Mouse (Mus musculus): ENCODE measurements around the gene Olfr1475.
"Not testable (repeated sequence)": the region's sequence is repeated elsewhere in the genome, so short reads cannot be mapped to it uniquely, and the experiment has no call there.

Gene Olfr1475

DNA sequence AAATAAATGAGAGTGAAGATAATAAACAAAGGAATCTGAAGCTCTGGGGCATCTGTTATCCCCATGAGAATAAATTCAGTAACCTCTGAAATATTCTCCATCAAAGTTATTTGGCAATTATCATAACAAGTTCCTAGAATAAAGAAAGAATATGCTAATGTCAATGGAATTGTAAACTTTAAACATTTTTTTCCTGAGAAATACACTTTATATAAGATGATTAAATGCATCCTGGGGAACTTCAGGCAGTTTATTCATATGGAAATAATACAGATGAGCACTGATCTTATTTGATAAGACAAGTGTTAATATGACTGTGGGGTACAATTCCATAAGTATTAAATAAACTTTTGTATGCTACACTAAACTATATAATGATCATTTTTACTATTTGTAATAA, at the start of gene Olfr1475:
Gene Olfr1475, minus strand, starts transcription at position 101 of the 400 bp plus-strand sequence.
- TF ChIP-seq CTCF (conservative IDR thresholded peaks at IDR 0.05; ENCODE audit: low read length) = no peak
- TF ChIP-seq POU5F1 (IDR thresholded peaks at IDR 0.05; ENCODE audit: borderline replicate concordance, low read length) = no peak
- TF ChIP-seq NANOG (IDR thresholded peaks at IDR 0.05; ENCODE audit: borderline replicate concordance, low read length) = no peak
- Histone ChIP-seq H3K27me3 (ENCODE audit: insufficient read depth, low read length) (no peaks in the 10 kb centered on the region), H3K36me3 (ENCODE audit: insufficient read depth, low read length) (no peaks in the 10 kb centered on the region), H3K9me3 (ENCODE audit: low read length) (no peaks in the 10 kb centered on the region), H3K4me1 (replicated peaks; ENCODE audit: low read depth, low read length) (no peaks in the 10 kb centered on the region), H3K4me3 (replicated peaks; ENCODE audit: low read length) (no peak within 1 kb of the TSS)

DNA sequence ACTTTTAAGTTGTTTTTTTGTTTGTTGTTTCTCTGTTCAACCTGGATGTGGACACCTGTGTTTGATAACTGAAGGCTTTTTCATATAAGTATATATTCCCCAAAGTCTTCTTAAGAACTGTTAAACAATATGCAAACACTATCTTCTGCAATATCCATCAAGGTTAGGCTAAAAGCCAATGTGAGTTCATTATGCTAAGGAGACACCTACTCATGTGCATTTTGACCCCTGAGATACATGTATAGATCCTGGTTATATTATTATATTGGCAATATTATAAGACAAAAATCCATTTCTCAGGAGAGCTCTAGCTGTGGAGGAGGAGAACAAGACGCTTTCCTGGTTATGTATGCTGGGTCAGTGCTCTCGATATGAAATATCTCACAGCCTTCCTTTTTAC, 47.6 kb upstream of the Olfr1475 start, which contains the start of gene Olfr1480:
Gene Olfr1480, plus strand, starts transcription at position 301 of the 400 bp plus-strand sequence.
- Histone ChIP-seq H3K27me3 (ENCODE audit: insufficient read depth, low read length) (no peaks in the 10 kb centered on the region), H3K4me1 (replicated peaks; ENCODE audit: low read depth, low read length) (no peaks in the 10 kb centered on the region), H3K9me3 (ENCODE audit: low read length) (no peaks in the 10 kb centered on the region), H3K4me3 (replicated peaks; ENCODE audit: low read length) (no peak within 1 kb of the TSS), H3K36me3 (ENCODE audit: insufficient read depth, low read length) (no peaks in the 10 kb centered on the region)
- no peak for TF ChIP-seq CTCF (conservative IDR thresholded peaks at IDR 0.05; ENCODE audit: low read length)
- TF ChIP-seq NANOG (IDR thresholded peaks at IDR 0.05; ENCODE audit: borderline replicate concordance, low read length) = no peak
- no peak for TF ChIP-seq POU5F1 (IDR thresholded peaks at IDR 0.05; ENCODE audit: borderline replicate concordance, low read length)

DNA sequence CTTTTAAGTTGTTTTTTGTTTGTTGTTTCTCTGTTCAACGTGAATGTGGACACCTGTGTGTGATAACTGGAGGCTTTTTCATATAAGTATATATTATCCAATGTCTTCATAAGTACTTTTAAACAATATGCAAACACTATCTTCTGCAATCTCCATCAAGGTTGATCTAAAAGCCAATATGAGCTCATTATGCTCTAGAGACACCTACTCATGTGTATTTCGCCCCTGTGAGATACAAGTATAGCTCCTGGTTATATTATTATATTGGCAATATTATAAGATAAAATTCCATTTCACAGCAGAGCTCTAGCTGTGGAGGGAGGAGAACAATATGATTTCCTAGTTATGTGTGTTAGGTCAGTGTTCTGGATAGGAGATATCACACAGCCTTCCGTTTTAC, 20.2 kb upstream of the Olfr1475 start, which contains the start of gene Olfr1477:
Gene Olfr1477, plus strand, starts transcription at position 301 of the 400 bp plus-strand sequence.
- H3K4me3 ChIP-seq (replicated peaks; ENCODE audit: low read length) = no peak within 1 kb of the TSS

DNA sequence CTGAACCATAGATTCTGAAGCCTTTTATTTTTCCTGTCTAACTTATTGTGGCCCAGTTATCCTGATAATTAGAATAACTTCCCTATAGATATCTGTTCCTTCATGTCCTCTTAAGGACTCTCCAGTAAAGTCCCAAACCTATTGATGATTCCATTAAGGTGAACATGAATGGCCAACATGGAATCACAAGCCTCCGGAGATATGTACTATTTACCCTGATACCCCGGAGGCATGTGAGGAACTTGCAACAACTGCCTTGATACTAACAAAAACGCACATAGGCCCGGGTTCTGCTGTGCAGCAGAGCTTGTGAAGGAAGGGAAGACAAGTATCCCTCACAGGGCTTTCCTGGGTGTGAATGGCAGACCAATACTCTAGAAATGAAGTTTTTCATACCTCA, 10.7 kb downstream of the Olfr1475 start, which contains the start of gene Olfr1474:
Gene Olfr1474, plus strand, starts transcription at position 301 of the 400 bp plus-strand sequence.
- not testable (repeated sequence) for H3K4me1 ChIP-seq (replicated peaks; ENCODE audit: low read depth, low read length); H3K27me3 ChIP-seq (ENCODE audit: insufficient read depth, low read length); H3K9me3 ChIP-seq (ENCODE audit: low read length); H3K36me3 ChIP-seq (ENCODE audit: insufficient read depth, low read length); H3K4me3 ChIP-seq (replicated peaks; ENCODE audit: low read length)

More for the DNA sequence above, 20.2 kb upstream of the Olfr1475 start, which contains the start of gene Olfr1477:
- Histone ChIP-seq H3K27me3 (ENCODE audit: insufficient read depth, low read length) (no peaks in the 10 kb centered on the region), H3K9me3 (ENCODE audit: low read length) (no peaks in the 10 kb centered on the region), H3K4me1 (replicated peaks; ENCODE audit: low read depth, low read length) (no peaks in the 10 kb centered on the region), H3K36me3 (ENCODE audit: insufficient read depth, low read length) (no peaks in the 10 kb centered on the region)
- TF ChIP-seq NANOG (IDR thresholded peaks at IDR 0.05; ENCODE audit: borderline replicate concordance, low read length) = no peak
- TF ChIP-seq POU5F1 (IDR thresholded peaks at IDR 0.05; ENCODE audit: borderline replicate concordance, low read length) = no peak
- no peak for TF ChIP-seq CTCF (conservative IDR thresholded peaks at IDR 0.05; ENCODE audit: low read length)

DNA sequence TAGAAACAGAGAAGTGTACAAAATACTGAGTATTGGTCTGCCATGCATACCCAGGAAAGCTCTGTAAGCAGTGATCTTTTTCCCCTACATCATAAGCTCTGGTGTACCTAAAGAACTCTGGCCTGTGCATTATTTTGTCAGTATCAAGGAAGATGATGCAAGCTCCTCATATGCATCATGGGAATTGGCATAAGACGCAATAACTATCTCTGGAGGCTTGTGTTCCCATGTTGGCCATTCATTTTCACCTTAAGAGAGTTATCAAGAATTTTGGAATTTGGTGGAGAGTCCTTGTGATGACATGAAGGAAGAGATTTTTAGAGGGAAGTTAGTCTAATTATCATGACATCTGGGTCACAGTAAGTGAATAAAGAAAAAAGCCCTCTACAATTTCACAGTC, 24.0 kb downstream of the Olfr1475 start, which contains the start of gene Olfr1472:
Gene Olfr1472, minus strand, starts transcription at position 101 of the 400 bp plus-strand sequence.
- Histone ChIP-seq H3K4me1 (replicated peaks; ENCODE audit: low read depth, low read length) (no peaks in the 10 kb centered on the region), H3K4me3 (replicated peaks; ENCODE audit: low read length) (no peak within 1 kb of the TSS), H3K27me3 (ENCODE audit: insufficient read depth, low read length) (no peaks in the 10 kb centered on the region), H3K36me3 (ENCODE audit: insufficient read depth, low read length) (no peaks in the 10 kb centered on the region), H3K9me3 (ENCODE audit: low read length) (peaks cover 7% of the 10 kb centered on the region; the same call in 1 of the 2 replicates)
- no peak for TF ChIP-seq POU5F1 (IDR thresholded peaks at IDR 0.05; ENCODE audit: borderline replicate concordance, low read length)

DNA sequence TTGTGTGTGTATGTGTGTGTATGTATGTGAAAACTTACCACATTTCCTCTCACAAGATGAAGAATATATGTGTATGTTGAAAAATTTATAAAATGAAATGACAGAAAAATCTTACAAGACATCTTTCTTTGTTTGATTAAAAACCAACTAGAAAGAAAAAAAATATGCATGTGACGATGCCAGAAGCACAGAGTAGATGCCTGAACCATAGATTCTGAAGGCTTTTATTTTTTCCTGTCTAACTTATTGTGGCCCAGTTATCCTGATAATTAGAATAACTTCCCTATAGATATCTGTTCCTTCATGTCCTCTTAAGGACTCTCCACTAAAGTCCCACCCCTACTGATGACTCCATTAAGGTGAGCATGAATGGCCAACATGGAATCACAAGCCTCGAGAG, 36.9 kb downstream of the Olfr1475 start, which contains the start of gene Olfr1471:
Gene Olfr1471, plus strand, starts transcription at position 301 of the 400 bp plus-strand sequence.
- H3K27me3 ChIP-seq (ENCODE audit: insufficient read depth, low read length); H3K9me3 ChIP-seq (ENCODE audit: low read length); H3K36me3 ChIP-seq (ENCODE audit: insufficient read depth, low read length); H3K4me1 ChIP-seq (replicated peaks; ENCODE audit: low read depth, low read length); H3K4me3 ChIP-seq (replicated peaks; ENCODE audit: low read length): not testable (repeated sequence)

Measured in E14TG2a.4 (cell line).